Mouse (Mus musculus): ENCODE measurements around the gene Amy2a4. TPM values are rescaled to one million over a fixed set of nuclear protein-coding genes. Genes with fewer than 3 reads are reported as not detected.
"Not testable (repeated sequence)": the region's sequence is repeated elsewhere in the genome, so short reads cannot be mapped to it uniquely, and the experiment has no call there.

The Amy2a4 gene
- not detected for total RNA-seq (2021)

GRCm38 (mm10) chr3:113291349-113291748, at the start of gene Amy2a4:
Gene Amy2a4, minus strand, starts transcription at chr3:113291449.
- DNase-seq (ENCODE audit: extremely low spot score in 1 of 2, low spot score in 1 of 2), result not testable (repeated sequence)

DNA sequence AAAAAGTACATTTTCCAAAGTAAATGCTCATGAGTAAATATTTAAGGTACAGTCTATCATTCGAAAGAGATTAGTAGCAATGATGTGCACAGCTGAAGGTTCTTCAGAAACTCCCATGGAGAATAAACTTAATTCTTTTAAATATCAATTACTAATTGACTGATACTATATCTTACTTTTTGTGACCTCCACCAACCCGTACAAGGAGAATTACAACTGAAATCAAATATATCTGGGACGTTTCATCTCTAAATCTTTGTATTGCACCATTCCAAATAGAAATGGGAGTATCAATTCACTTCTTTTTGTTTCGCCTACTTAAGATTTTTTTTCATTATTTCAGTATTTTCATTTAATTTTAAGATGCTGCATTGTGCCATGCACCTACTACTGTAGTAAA, 32.7 kb upstream of the Amy2a4 start, which contains the start of gene Amy2a3:
Amy2a3 (minus strand) TSS at position 101 of the 400 bp plus-strand sequence.
- DNase-seq (ENCODE audit: extremely low spot score in 1 of 2, low spot score in 1 of 2), result not testable (repeated sequence)

- DNase-seq (ENCODE audit: extremely low spot score in 1 of 2, low spot score in 1 of 2), result not testable (repeated sequence)
Observed at GRCm38 (mm10) chr3:113312937-113313336, 21.7 kb upstream of the Amy2a4 start.

DNA sequence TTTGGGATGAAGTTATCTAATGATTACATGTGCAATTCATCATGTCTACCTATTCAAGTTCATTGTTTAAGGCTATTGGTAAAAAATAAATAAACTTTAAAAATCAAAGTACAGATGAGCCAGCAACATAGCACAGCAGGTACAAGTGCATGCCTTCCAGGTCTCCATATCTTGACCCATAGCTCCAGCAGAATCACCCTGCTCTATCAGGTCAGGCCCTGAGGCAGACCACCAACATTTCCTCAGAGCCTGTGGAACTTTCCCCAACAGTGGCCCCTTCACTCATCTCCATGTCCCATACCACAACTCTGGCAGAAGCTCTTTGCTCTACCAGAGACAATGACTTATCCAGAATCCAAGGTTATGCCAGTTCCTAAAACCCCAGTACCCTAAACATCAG, 11.0 kb downstream of the Amy2a4 start:
- not testable (repeated sequence) for DNase-seq (ENCODE audit: extremely low spot score in 1 of 2, low spot score in 1 of 2)

GRCm38 (mm10) chr3:113279586-113279985, 11.7 kb downstream of the Amy2a4 start:
- DNase-seq (ENCODE audit: extremely low spot score in 1 of 2, low spot score in 1 of 2), result not testable (repeated sequence)

DNA sequence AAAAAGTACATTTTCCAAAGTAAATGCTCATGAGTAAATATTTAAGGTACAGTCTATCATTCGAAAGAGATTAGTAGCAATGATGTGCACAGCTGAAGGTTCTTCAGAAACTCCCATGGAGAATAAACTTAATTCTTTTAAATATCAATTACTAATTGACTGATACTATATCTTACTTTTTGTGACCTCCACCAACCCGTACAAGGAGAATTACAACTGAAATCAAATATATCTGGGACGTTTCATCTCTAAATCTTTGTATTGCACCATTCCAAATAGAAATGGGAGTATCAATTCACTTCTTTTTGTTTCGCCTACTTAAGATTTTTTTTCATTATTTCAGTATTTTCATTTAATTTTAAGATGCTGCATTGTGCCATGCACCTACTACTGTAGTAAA, 32.5 kb downstream of the Amy2a4 start, which contains the start of gene Amy2a5:
Amy2a5 (minus strand) TSS at position 101 of the 400 bp plus-strand sequence.
- DNase-seq (ENCODE audit: extremely low spot score in 1 of 2, low spot score in 1 of 2), result not testable (repeated sequence)

Other genes with a start within 250 kb of the Amy2a4 start
- gene Amy2a5, start 32.6 kb downstream of the Amy2a4 start, total RNA-seq (2021), result under 1 TPM in 1 of 2 experiments, not detected in 1; 0.21 TPM
- gene Amy2a3, start 32.6 kb upstream of the Amy2a4 start, total RNA-seq (2021), result not detected
- gene Amy2a2, start 65.2 kb upstream of the Amy2a4 start, total RNA-seq (2021), result not detected
- gene Amy2a1, start 241.0 kb upstream of the Amy2a4 start, total RNA-seq (2021), result not detected

All from layer of hippocampus, postnatal 25 days (tissue).